Mouse (Mus musculus) heart, embryonic 10.5 days (tissue): ENCODE measurements around the gene Ovol3. TPM values are rescaled to one million over a fixed set of nuclear protein-coding genes. Genes with fewer than 3 reads are reported as not detected.
A peak's percentile ranks its signal among the peaks of the same experiment; 100 is the strongest.
"Not testable (repeated sequence)": the region's sequence is repeated elsewhere in the genome, so short reads cannot be mapped to it uniquely, and the experiment has no call there.

Source experiments
- DNase-seq: peaks from one replicate; pipeline ENCODE4 v3.0.0-alpha.2; 2017; ENCODE audit warnings: low spot score
- H3K27ac ChIP-seq: fragments of 300-500 bp; sonication (generic); 2 replicates; pipeline ENCODE4 v1.5.1; 2016; ENCODE audit warnings: mild to moderate bottlenecking
- H3K27me3 ChIP-seq: fragments of 300-500 bp; sonication (generic); 2 replicates; pipeline ENCODE4 v1.6.1; 2016; ENCODE audit warnings: mild to moderate bottlenecking; ENCODE audit not compliant: poor library complexity, insufficient read depth, severe bottlenecking
- H3K36me3 ChIP-seq: fragments of 300-500 bp; sonication (generic); 2 replicates; pipeline ENCODE4 v1.6.1; 2016; ENCODE audit warnings: mild to moderate bottlenecking, moderate library complexity
- H3K4me1 ChIP-seq: fragments of 300-500 bp; sonication (generic); 2 replicates; pipeline ENCODE4 v1.6.1; 2016; ENCODE audit warnings: mild to moderate bottlenecking
- H3K4me3 ChIP-seq: fragments of 300-500 bp; sonication (generic); 2 replicates; pipeline ENCODE4 v1.5.1; 2016; ENCODE audit warnings: mild to moderate bottlenecking, moderate library complexity
- H3K9me3 ChIP-seq: fragments of 300-500 bp; sonication (generic); 2 replicates; pipeline ENCODE4 v1.6.1; 2016; ENCODE audit warnings: mild to moderate bottlenecking, moderate library complexity
- WGBS: fragments of 180-500 bp; shearing (Covaris S2); methylation state at CpG from one replicate; pipeline ENCODE4 v1.1.7; 2016; 5-methylcytosine and 5-hydroxymethylcytosine counted together
- polyA plus RNA-seq: library from polyadenylated mRNA; unstranded; fragments of >200 nt; fragmentation: Nextera tagmentation; extraction: Ambion mirVana; gene quantifications from 2 replicates; pipeline ENCODE4 v1.2.1, GENCODE M21; 2016

Ovol3 gene
- polyA plus RNA-seq, 1 experiment from 2014 or later: not detected

DNA sequence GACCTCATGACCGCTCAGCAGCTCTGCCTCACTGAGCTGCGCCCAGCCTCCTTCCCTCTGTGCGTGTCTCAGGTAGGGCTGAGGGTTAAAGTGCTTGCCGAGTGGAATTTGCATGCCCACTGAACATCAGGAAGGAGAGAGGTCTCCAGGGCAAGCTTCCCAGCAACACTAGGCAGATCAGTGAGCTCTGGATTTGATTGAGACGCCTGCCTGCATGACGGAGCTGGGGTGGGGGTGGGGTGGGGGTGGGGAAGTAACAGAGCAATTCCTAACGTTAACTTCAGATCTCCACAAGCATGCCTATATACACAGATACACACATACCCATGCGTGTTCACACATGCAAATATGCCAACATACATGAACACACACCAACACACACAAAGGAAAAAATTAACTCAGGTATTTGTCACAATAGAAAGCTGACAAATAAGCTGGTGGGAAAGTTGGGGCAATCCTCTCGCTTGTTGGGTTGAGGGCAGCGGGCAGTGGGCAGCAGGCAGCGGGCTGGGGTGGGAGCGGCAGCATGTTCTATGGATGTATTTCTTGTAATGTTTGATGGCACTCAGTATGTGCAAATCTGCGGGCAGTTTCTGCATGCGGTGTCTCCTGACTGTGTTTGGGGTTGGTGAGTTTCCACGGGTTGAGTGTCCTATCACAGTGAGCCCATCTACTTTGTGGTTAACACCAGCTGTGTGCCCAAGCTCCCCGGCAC is 16.1 kb downstream of the Ovol3 start:
- Histone ChIP-seq H3K4me1 (peaks cover 15% of the 10 kb centered on the region; the same call in 1 of the 2 replicates), H3K4me3 (peak overlapping the region; percentile 67), H3K9me3 (no peaks in the 10 kb centered on the region; the same call in 1 of the 2 replicates), H3K27me3 (no peaks in the 10 kb centered on the region), H3K36me3 (peaks cover 23% of the 10 kb centered on the region), H3K27ac (peak overlapping the region; percentile 89)
- 3% methylated on average over 16 of the region's 16 CpGs for WGBS
- DNase-seq: peak; percentile 83

DNA sequence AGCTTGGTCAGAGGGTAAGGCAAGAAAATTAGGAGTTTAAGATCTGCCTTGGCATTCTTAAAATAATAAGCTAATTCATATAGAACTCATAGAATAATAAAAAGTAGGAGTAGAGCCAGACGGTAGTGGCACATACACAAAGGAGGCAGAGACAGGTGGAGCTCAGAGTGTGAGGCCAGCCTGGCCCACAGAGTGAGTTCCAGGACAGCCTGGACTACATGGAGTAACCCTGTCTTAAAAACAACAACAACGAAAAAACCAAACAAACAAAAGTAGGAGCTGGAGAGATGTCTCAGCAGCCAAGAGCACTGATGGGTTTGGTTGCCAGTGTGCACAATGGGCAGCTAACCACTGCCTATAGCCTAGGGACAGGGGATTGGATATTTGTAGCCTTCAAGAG is 18.2 kb downstream of the Ovol3 start:
- peaks cover 15% of the 10 kb centered on the region; the same call in 1 of the 2 replicates for H3K4me1 ChIP-seq
- no peak for DNase-seq
- no peak overlapping the region for H3K27ac ChIP-seq
- 74% methylated on average over 2 of the region's 2 CpGs for WGBS
- no peaks in the 10 kb centered on the region for H3K27me3 ChIP-seq
- H3K9me3 ChIP-seq: no peaks in the 10 kb centered on the region
- H3K36me3 ChIP-seq: peaks cover 2% of the 10 kb centered on the region; the same call in 1 of the 2 replicates
- no peak overlapping the region for H3K4me3 ChIP-seq

DNA sequence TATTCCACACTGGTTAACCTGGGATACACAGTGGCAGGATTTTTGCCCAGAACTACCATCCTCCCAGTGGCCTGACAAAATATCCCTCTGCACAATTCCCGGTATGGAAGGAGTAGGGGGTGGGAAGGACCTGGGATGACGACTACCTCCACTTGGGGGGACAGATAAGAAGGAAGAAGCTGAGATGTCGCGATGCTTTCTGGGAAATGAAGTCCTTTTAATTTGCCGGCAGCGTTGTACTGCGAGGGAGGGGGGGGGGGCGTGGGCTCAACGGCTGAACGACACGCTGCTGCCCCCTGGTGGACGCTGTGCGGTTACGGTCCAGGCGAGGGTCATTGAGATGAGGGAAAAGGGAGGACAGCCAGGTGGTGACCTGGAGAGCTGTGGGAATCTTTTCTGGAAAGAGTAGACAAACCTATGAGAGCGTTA is 18.8 kb downstream of the Ovol3 start:
- peak; percentile 95 for DNase-seq
- H3K27ac ChIP-seq: peak overlapping the region; percentile 56; the same call in 1 of the 2 replicates
- peak overlapping the region; percentile 36 for H3K4me3 ChIP-seq
- peaks cover 15% of the 10 kb centered on the region; the same call in 1 of the 2 replicates for H3K4me1 ChIP-seq
- H3K27me3 ChIP-seq: no peaks in the 10 kb centered on the region
- H3K36me3 ChIP-seq: no peaks in the 10 kb centered on the region
- WGBS: 2% methylated on average over 16 of the region's 16 CpGs
- no peaks in the 10 kb centered on the region for H3K9me3 ChIP-seq

DNA sequence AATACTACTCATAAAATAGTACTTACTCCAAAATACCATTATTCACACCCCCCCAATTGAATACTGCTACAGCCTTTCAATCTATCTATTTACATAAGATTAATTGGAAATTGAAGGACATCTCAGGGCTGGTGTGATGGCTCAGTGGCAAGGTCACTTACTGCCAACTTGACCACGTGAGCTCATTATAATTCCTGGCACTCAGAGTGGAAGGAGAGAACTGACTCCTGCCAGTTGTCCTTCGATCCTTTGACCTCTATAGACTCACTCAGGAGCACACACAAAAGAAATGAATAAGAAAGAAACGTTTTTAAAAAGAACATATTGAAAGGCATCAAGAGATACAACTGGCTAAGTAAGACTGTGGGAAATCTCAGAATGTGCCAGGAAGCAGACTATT is 19.6 kb downstream of the Ovol3 start:
- H3K4me3 ChIP-seq: no peak overlapping the region
- no peak for DNase-seq
- WGBS: 92% methylated on average over 3 of the region's 3 CpGs
- no peaks in the 10 kb centered on the region for H3K9me3 ChIP-seq
- no peaks in the 10 kb centered on the region for H3K27me3 ChIP-seq
- H3K36me3 ChIP-seq: no peaks in the 10 kb centered on the region
- no peak overlapping the region for H3K27ac ChIP-seq
- H3K4me1 ChIP-seq: peaks cover 15% of the 10 kb centered on the region; the same call in 1 of the 2 replicates

DNA sequence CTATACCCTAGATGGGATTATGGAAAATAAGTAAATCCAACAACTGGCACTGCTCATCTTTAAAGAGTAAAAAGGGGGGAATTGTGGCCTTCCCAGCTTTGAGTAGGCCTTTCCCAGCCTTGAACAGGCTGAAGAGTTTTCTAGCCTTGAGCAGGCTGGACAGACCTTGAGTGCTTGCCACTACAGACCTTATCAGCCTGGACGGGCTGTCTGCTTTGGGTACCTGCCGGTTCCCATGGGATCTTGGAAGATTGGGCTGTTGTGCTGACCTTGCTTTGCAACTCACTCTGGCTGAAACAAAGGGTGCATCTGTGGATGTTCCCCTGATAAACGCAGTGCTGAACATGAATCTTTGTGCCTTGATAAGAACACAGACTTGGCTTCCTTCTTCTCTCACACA is 21.6 kb downstream of the Ovol3 start:
- no peak for DNase-seq
- Histone ChIP-seq H3K27me3 (no peaks in the 10 kb centered on the region), H3K4me3 (no peak overlapping the region), H3K27ac (no peak overlapping the region), H3K36me3 (no peaks in the 10 kb centered on the region), H3K4me1 (0 out of 2 replicates have a peak, but pooled peaks cover 4% of the 10 kb centered on the region), H3K9me3 (no peaks in the 10 kb centered on the region)
- WGBS: 81% methylated on average over 3 of the region's 3 CpGs

DNA sequence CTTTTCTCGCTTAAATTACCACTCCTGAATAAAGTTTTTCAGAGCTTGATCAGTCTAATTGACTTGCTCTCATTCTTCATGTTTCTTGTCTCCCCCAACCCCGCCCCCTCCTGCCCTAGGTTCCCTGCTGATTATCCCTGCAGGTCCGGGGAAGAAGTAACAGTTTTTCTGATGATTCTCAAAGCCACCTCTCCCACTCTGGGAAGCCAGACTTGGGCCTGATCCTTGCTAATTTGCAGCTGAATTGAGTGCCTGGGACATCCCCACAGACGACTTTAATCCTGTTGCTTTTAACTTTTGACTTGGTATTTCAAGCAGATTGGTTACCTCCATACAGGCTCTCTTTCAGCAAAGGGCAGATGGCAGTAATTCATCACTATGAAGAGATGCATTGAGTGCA is 24.5 kb downstream of the Ovol3 start:
- no peak for DNase-seq
- H3K27me3 ChIP-seq: no peaks in the 10 kb centered on the region
- H3K27ac ChIP-seq: no peak overlapping the region
- WGBS: 27% methylated on average over 4 of the region's 4 CpGs
- H3K36me3 ChIP-seq: no peaks in the 10 kb centered on the region
- no peaks in the 10 kb centered on the region for H3K9me3 ChIP-seq
- H3K4me1 ChIP-seq: no peaks in the 10 kb centered on the region
- no peak overlapping the region for H3K4me3 ChIP-seq

DNA sequence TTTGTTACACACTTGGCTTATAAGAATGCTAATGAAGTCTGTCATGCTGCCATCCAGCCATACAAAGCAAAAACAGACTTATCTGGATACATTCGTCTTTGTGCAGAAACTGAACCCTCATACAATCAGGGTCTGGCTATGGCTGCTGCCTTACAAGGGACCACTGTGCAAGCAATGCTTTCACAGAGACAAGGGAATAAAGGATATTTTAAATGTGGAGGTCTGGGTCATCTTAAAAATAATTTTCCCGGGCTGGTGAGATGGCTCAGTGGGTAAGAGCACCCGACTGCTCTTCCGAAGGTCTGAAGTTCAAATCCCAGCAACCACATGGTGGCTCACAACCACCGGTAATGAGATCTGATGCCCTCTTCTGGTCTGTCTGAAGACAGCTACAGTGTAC is 29.2 kb downstream of the Ovol3 start:
- not testable (repeated sequence) for DNase-seq, H3K27ac ChIP-seq, H3K4me3 ChIP-seq, H3K9me3 ChIP-seq, H3K27me3 ChIP-seq, H3K36me3 ChIP-seq
- 55% methylated on average over 5 of the region's 5 CpGs for WGBS
- peaks cover 12% of the 10 kb centered on the region for H3K4me1 ChIP-seq

DNA sequence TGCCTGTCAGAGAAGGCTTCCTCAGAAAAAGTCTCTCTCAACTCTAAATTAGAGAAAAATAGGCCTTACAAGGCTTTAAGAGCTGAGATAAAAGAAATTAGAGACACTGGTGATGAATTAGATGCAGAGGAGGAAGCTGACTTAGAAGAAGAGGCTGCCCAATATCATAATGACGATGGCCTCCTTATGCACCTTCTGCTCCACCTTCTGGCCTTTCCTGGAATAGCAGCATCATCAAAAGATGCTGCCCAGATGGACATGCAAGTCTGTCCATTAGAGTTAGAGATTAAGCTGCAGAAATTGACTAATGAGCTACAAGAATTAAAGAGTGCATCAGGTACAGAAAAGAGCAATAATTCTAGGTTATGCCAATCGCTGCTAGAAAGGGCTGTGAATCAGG is 30.1 kb downstream of the Ovol3 start:
- no peak for DNase-seq
- H3K4me1 ChIP-seq: peaks cover 12% of the 10 kb centered on the region
- no peaks in the 10 kb centered on the region for H3K9me3 ChIP-seq
- no peak overlapping the region for H3K4me3 ChIP-seq
- WGBS: 2% methylated on average over 2 of the region's 2 CpGs
- no peaks in the 10 kb centered on the region for H3K36me3 ChIP-seq
- H3K27me3 ChIP-seq: no peaks in the 10 kb centered on the region
- no peak overlapping the region for H3K27ac ChIP-seq

DNA sequence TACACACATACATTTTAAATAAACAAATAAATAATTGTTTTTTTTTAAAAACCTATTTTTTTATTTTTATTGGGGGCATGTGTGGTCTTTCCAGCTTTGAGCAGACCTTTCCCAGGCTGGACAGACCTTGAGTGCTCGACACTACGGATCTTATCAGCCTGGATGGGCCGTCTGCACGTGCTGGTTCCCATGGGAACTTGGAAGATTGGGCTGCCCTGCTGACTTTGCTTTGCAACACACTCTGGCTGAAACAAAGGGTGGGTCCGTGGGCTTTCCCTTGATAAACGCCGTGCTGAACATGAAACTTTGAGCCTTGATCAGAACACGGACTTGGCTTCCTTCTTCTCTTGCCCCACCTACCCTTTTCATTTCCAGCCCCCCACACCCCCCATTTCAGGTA is 31.1 kb downstream of the Ovol3 start:
- no peak overlapping the region; the same call in 1 of the 2 replicates for H3K4me3 ChIP-seq
- H3K27ac ChIP-seq: no peak overlapping the region
- H3K9me3 ChIP-seq: no peaks in the 10 kb centered on the region
- DNase-seq: no peak
- H3K36me3 ChIP-seq: no peaks in the 10 kb centered on the region
- H3K4me1 ChIP-seq: peaks cover 12% of the 10 kb centered on the region
- no peaks in the 10 kb centered on the region for H3K27me3 ChIP-seq
- 11% methylated on average over 8 of the region's 8 CpGs for WGBS

DNA sequence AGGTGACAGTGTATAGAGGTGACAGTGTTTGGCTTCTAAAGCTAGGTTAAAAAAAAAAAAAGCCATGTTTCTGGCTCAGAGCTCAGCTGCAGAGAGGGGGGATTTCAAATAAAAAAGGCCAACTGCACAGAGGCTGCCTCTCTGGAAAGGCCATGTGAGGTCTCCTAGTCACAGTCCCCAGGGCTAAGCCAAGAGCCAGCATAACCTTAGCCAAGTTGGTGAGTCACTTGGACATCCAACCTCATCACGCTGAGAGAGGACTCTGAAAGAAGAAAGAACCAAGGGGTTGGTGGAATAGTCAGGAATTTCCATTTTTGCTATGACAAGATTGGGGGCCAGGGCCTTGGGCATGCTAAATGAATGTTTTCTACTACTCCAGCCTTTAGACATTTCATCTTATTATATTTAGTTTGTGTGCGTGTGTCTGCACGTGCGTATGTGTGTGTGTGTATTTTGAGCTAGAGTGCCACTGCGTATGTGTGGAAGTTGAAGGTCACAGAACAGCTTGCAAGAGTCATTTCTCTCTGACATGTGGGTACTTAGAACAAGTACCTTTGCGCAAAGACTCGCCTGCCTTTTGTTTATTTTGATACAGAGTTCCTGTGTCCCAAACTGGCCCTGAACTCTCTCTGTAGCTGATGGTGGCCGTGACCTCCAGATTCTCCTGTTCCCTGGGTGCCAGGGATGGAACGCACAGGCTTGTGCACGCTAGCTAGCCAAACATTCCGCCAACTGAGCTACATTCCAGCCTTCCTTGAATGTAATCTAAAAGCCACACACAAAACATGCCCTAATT is 32.4 kb downstream of the Ovol3 start:
- no peak for DNase-seq
- no peaks in the 10 kb centered on the region for H3K9me3 ChIP-seq
- 77% methylated on average over 11 of the region's 11 CpGs for WGBS
- peaks cover 17% of the 10 kb centered on the region for H3K4me1 ChIP-seq
- H3K27ac ChIP-seq: no peak overlapping the region
- no peaks in the 10 kb centered on the region for H3K27me3 ChIP-seq
- H3K4me3 ChIP-seq: no peak overlapping the region
- no peaks in the 10 kb centered on the region for H3K36me3 ChIP-seq

DNA sequence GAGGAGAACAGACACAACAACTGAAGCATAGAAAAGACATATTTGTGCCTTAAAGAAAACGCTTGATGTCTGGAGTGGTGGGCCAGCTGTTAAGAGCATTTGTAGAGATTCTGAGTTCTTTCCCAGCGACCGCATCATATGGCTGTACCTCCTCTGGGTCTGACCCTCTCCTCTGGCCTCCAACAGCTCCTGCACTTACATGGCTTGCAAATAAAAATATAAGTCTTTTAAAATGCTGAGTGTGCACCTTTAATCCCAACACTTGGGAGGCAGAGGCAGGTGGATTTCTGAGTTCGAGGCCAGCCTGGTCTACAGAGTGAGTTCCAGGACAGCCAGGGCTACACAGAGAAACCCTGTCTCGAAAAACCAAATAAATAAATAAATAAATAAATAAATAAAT is 34.9 kb downstream of the Ovol3 start:
- H3K9me3 ChIP-seq, H3K4me3 ChIP-seq, H3K27me3 ChIP-seq, DNase-seq, H3K27ac ChIP-seq, H3K36me3 ChIP-seq: not testable (repeated sequence)
- peaks cover 33% of the 10 kb centered on the region for H3K4me1 ChIP-seq
- WGBS: 86% methylated on average over 5 of the region's 5 CpGs

DNA sequence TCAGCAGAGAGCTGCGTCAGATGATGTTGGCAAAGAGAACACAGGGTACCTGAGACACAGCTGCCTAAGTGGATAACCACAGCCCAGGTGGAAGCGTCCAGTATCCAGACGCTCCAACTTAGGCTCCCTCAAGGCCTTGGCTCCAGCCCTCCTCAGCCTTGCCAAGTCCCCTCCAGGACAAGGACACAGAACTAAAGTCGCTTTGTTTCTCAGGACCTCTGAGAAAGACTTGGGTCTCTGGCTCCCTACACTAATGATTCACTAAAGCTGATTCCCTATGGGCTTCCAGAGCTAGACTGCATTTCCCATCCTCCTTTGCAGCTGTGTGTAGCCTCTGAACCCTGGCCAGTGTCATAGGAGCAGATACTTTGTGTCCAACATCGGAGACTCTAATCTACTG is 35.3 kb downstream of the Ovol3 start:
- no peaks in the 10 kb centered on the region for H3K27me3 ChIP-seq
- 79% methylated on average over 5 of the region's 5 CpGs for WGBS

DNA sequence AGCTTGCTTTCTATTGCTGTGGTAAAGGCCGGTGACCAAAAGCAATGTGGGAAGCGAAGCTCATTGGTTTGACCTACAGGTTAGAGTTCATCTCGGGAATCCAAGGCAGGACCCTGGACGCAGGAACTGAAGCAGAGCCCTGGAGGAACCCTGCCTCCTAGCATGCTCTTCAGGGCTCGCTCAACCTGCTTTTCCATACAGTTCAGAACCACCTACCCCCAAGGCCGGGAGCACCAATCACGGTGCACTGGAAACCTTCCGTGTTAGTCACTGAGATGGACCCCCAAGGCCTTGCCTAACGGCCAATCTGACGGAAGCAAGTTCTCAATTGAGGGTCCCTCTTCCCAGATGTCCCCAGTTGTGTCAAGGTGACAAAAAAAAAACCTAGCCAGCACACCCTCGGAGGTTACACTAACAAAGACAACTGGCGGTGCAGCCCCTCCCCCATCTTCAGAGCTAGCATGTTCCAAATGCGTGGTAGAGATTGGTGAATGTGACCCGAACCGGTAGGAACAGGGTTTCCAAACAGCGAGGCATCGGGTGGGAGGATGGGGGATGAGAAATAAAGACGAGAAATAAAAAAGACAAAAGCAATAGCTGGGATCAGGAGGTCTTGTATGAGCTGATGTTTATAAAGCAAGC is 35.9 kb downstream of the Ovol3 start:
- no peaks in the 10 kb centered on the region for H3K27me3 ChIP-seq
- WGBS: 78% methylated on average over 18 of the region's 18 CpGs
- H3K36me3 ChIP-seq: no peaks in the 10 kb centered on the region
- no peak for DNase-seq
- H3K4me3 ChIP-seq: no peak overlapping the region
- no peak overlapping the region for H3K27ac ChIP-seq
- H3K9me3 ChIP-seq: no peaks in the 10 kb centered on the region
- H3K4me1 ChIP-seq: peaks cover 36% of the 10 kb centered on the region

More for the DNA sequence above, 35.3 kb downstream of the Ovol3 start:
- no peak overlapping the region for H3K27ac ChIP-seq
- H3K36me3 ChIP-seq: no peaks in the 10 kb centered on the region
- H3K9me3 ChIP-seq: no peaks in the 10 kb centered on the region
- H3K4me3 ChIP-seq: no peak overlapping the region
- peaks cover 38% of the 10 kb centered on the region for H3K4me1 ChIP-seq
- DNase-seq: no peak
